Comparison of ENCODE assay signal across 8 mouse cellular contexts in genomic region chr1:179668013-179668805, GRCm38 (mm10). TPM values are rescaled to one million over a fixed set of nuclear protein-coding genes. Genes with fewer than 3 reads are reported as not detected.
A peak's percentile ranks its signal among the peaks of the same experiment; 100 is the strongest.
DNase-seq lines count a peak whose midpoint lies in the region; ATAC-seq and TF ChIP-seq lines count a peak whose summit lies in the region.

Gene Sccpdh, plus strand, starts transcription at chr1:179668210.

- peak within 1 kb of the TSS; percentile 78 for H3K27ac ChIP-seq in forebrain, postnatal 0 days (ENCODE audit: low read depth, low read length)
- peak within 1 kb of the TSS; percentile 83 for H3K27ac ChIP-seq in neural tube, embryonic 14.5 days (ENCODE audit: low read depth, low read length)

- peaks cover 66% of the 10 kb centered on the region for H3K4me1 ChIP-seq in G1E (ENCODE audit: insufficient read depth, low read depth, low read length)
- H3K4me1 ChIP-seq in forebrain, postnatal 0 days (ENCODE audit: insufficient read depth), result peaks cover 4% of the 10 kb centered on the region; the same call in 1 of the 2 replicates
- H3K4me1 ChIP-seq in neural tube, embryonic 14.5 days (ENCODE audit: control insufficient read depth, insufficient read depth, low read length), result peaks cover 8% of the 10 kb centered on the region

- ATAC-seq in G1E (ENCODE audit: extremely low read depth, insufficient number of reproducible peaks, low FRiP score, poor library complexity, severe bottlenecking), result peak; percentile 60
- ATAC-seq in forebrain, postnatal 0 days, result peak; percentile 95
- peak; percentile 98 for ATAC-seq in neural tube, embryonic 14.5 days (ENCODE audit: low read depth)

- no peaks in the 10 kb centered on the region for H3K9me3 ChIP-seq in G1E (replicated peaks)
- H3K9me3 ChIP-seq in forebrain, postnatal 0 days (ENCODE audit: low read length), result no peaks in the 10 kb centered on the region
- H3K9me3 ChIP-seq in neural tube, embryonic 14.5 days (ENCODE audit: control insufficient read depth, low read length), result no peaks in the 10 kb centered on the region

- peak within 1 kb of the TSS; percentile 90 for H3K9ac ChIP-seq in forebrain, postnatal 0 days
- peak within 1 kb of the TSS; percentile 86 for H3K9ac ChIP-seq in neural tube, embryonic 14.5 days (replicated peaks; ENCODE audit: low read depth, low read length)

- H3K4me3 ChIP-seq in G1E (ENCODE audit: low read depth, low read length), result peak within 1 kb of the TSS; percentile 93
- peak within 1 kb of the TSS; percentile 87 for H3K4me3 ChIP-seq in forebrain, postnatal 0 days (ENCODE audit: low read depth, low read length)
- H3K4me3 ChIP-seq in neural tube, embryonic 14.5 days (ENCODE audit: low read depth, low read length), result peak within 1 kb of the TSS; percentile 88

- intact Hi-C loops in heart, postnatal 36 days (cut with DNase I), result no loop called here

- TF ChIP-seq CTCF in G1E (IDR thresholded peaks at IDR 0.05; ENCODE audit: low read depth, low read length), result no peak
- no peak for TF ChIP-seq CTCF in forebrain, postnatal 0 days (IDR thresholded peaks at IDR 0.05; ENCODE audit: low read depth)

- H3K36me3 ChIP-seq in G1E (replicated peaks), result peaks cover 28% of the 10 kb centered on the region
- 0 out of 2 replicates have a peak, but pooled peaks cover 5% of the 10 kb centered on the region for H3K36me3 ChIP-seq in forebrain, postnatal 0 days (ENCODE audit: insufficient read depth)
- peaks cover 8% of the 10 kb centered on the region; the same call in 1 of the 2 replicates for H3K36me3 ChIP-seq in neural tube, embryonic 14.5 days (ENCODE audit: control insufficient read depth, insufficient read depth, low read length)

- peak within 1 kb of the TSS; percentile 81 for H3K4me2 ChIP-seq in forebrain, postnatal 0 days (ENCODE audit: low read depth)
- H3K4me2 ChIP-seq in neural tube, embryonic 14.5 days (ENCODE audit: low read depth, low read length), result peak within 1 kb of the TSS; percentile 72

- no peaks in the 10 kb centered on the region for H3K27me3 ChIP-seq in G1E (ENCODE audit: insufficient read depth, low read length)
- H3K27me3 ChIP-seq in forebrain, postnatal 0 days (ENCODE audit: insufficient read depth, low read length), result no peaks in the 10 kb centered on the region
- no peaks in the 10 kb centered on the region for H3K27me3 ChIP-seq in neural tube, embryonic 14.5 days (ENCODE audit: control insufficient read depth, insufficient read depth, low read length)

- 1% methylated on average over 82 of the region's 84 CpGs for WGBS in forebrain, postnatal 0 days
- under 1% methylated on average over 82 of the region's 84 CpGs for WGBS in neural tube, embryonic 14.5 days

- peak; percentile 83 for DNase-seq in G1E (ENCODE audit: low spot score)
- DNase-seq in cerebellum, adult 18-20 months, result peak; percentile 82 to 90
- DNase-seq in forebrain, postnatal 0 days, result peak; percentile 84
- DNase-seq in heart, postnatal 36 days, result peak; percentile 89 to 90
- peak; percentile 69 to 78 for DNase-seq in layer of hippocampus, adult 18-20 months (ENCODE audit: low spot score in 2 of 2)
- peak; percentile 87 to 91 for DNase-seq in lung, adult 18-20 months
- DNase-seq in testis, postnatal 10 days (ENCODE audit: low spot score), result peak; percentile 96

RNA-seq across cellular contexts. Expression of gene Sccpdh, which starts in this region (rescaled TPM):
- total RNA-seq in G1E (2014; fragmentation: Nextera tagmentation) (72.8 and 72.9 TPM in 2 replicates), G1E (2017) (110 and 127 TPM in 2 replicates)
- polyA plus RNA-seq in G1E (2012), result 11.9 and 12.3 TPM in 2 replicates
- 108 and 115 TPM in 2 replicates for total RNA-seq in forebrain, postnatal 0 days (2014; rRNA removed)
- polyA plus RNA-seq in forebrain, postnatal 0 days (2015; fragmentation: Nextera tagmentation; extraction: Ambion mirVana), result 164 and 168 TPM in 2 replicates
- total RNA-seq in heart, postnatal 36 days (2021), result 10 to 100 TPM; 57.1 to 58.5 TPM
- total RNA-seq in layer of hippocampus, adult 18-20 months (2021), result 10 to 100 TPM; 57.6 to 62.7 TPM
- 184 and 186 TPM in 2 replicates for polyA plus RNA-seq in neural tube, embryonic 14.5 days (2014; fragmentation: Nextera tagmentation; extraction: Ambion mirVana)

Comparison
In these comparisons a context has a peak if more than half of its experiments do, and no peak if none do; other contexts are left out.
1. Peak in every context shown above with its lines: DNase-seq, ATAC-seq, H3K4me3 ChIP-seq and H3K27ac ChIP-seq.
2. RNA of gene Sccpdh (polyA plus RNA-seq): 184 to 186 TPM in neural tube, embryonic 14.5 days and 164 to 168 TPM in forebrain, postnatal 0 days; 11.9 to 12.3 TPM in G1E; every median in the first group is over 10 times any median in the second.